9 mouse cellular contexts compared by ENCODE assay signal in genomic region chr7:81954208-81954846, GRCm38 (mm10). TPM values are rescaled to one million over a fixed set of nuclear protein-coding genes. Genes with fewer than 3 reads are reported as not detected.
DNase-seq lines count a peak whose midpoint lies in the region; TF ChIP-seq lines count a peak whose summit lies in the region.
"Had no signal": no experiment of that assay in that cellular context is flagged by ENCODE, and none has a peak within 500 bp of the region (broad histone marks: within the 10 kb centered on the region; RNA-seq: fewer than 3 reads in every experiment).

No protein-coding gene starts in this region.

- DNase-seq in cerebellum, postnatal 14 days = peak; percentile 33 to 44
- DNase-seq in cerebellum, postnatal 36 days = no peak
- peak; percentile 29 for DNase-seq in left cerebral cortex, adult 11 months (ENCODE audit: low spot score)
- DNase-seq in left cerebral cortex, adult 8-10 months (ENCODE audit: low spot score in 2 of 2) = no peak
- DNase-seq in MEL (ENCODE audit: low read depth, low spot score) = peak; percentile 6
- DNase-seq in kidney, postnatal 10 days = peak; percentile 29
- peak; percentile 14 for DNase-seq in retina, postnatal 7 days (ENCODE audit: low read depth, low spot score)
- DNase-seq in gastrocnemius, postnatal 14 days = no peak

- no peak overlapping the region for H3K27ac ChIP-seq in MEL (ENCODE audit: control insufficient read depth, low read depth, low read length)
- H3K27ac ChIP-seq: macrophage had no signal

- no peak for TF ChIP-seq POLR2A in MEL (IDR thresholded peaks at IDR 0.05; ENCODE audit: control insufficient read depth in 1 of 2, insufficient read depth in 1 of 2, low read depth in 1 of 2, low read length in 2 of 2, poor library complexity in 1 of 2)

- H3K36me3 ChIP-seq in MEL (ENCODE audit: control insufficient read depth in 1 of 2, insufficient read depth in 2 of 2, low read length in 2 of 2) = no peaks in the 10 kb centered on the region

- H3K4me1 ChIP-seq in MEL (ENCODE audit: control insufficient read depth in 1 of 2, insufficient read depth in 2 of 2, low read length in 2 of 2) = no peaks in the 10 kb centered on the region

- no peak overlapping the region for H3K4me3 ChIP-seq in MEL (ENCODE audit: control insufficient read depth in 1 of 2, insufficient read depth in 1 of 2, low read depth in 2 of 2, low read length in 2 of 2)

- no peaks in the 10 kb centered on the region for H3K9me3 ChIP-seq in MEL (replicated peaks; ENCODE audit: insufficient read depth, low read length)

- intact Hi-C loops in gastrocnemius, postnatal 14 days (cut with DNase I; ENCODE audit: low total_unique reads) = no loop called here

- H3K27me3 ChIP-seq in MEL (ENCODE audit: control insufficient read depth in 1 of 2, insufficient read depth in 2 of 2, low read length in 2 of 2) = no peaks in the 10 kb centered on the region; a peak in 1 of 4 replicates

- TF ChIP-seq RAD21 in MEL (IDR thresholded peaks at IDR 0.05; ENCODE audit: low read depth, low read length) = peak; percentile 15

- H3K9ac ChIP-seq in MEL (ENCODE audit: control insufficient read depth, low read depth, low read length, poor library complexity, severe bottlenecking) = no peak overlapping the region

- TF ChIP-seq CTCF in MEL (IDR thresholded peaks at IDR 0.05 in 2 of 3, conservative IDR thresholded peaks at IDR 0.05 in 1 of 3; ENCODE audit: control insufficient read depth in 1 of 3, insufficient read depth in 1 of 3, low read depth in 2 of 3, low read length in 3 of 3, poor library complexity in 1 of 3, severe bottlenecking in 1 of 3) = peak in 2 of 3 experiments; percentile 13 to 32; a peak in 3 of 6 replicates

- no peaks in the 10 kb centered on the region for H3K79me2 ChIP-seq in MEL (ENCODE audit: control insufficient read depth, insufficient read depth, low read length, poor library complexity)

- no peak for TF ChIP-seq EP300 in MEL (IDR thresholded peaks at IDR 0.05; ENCODE audit: low read depth in 1 of 2, low read length in 2 of 2)

TF ChIP-seq in MEL, 35 proteins besides CTCF, POLR2A, EP300 and RAD21:
- TF ChIP-seq ZNF384 (IDR thresholded peaks at IDR 0.05; ENCODE audit: low read depth, low read length) (no peak), HCFC1 (IDR thresholded peaks at IDR 0.05; ENCODE audit: low read depth, low read length) (no peak), POLR2AphosphoS5 (IDR thresholded peaks at IDR 0.05; ENCODE audit: borderline replicate concordance, low read depth, low read length) (no peak), NELFE (IDR thresholded peaks at IDR 0.05; ENCODE audit: low read depth, low read length) (no peak), E2F4 (IDR thresholded peaks at IDR 0.05; ENCODE audit: borderline replicate concordance, low read depth, low read length) (no peak), UBTF (IDR thresholded peaks at IDR 0.05; ENCODE audit: borderline replicate concordance, insufficient read depth, low read depth, low read length) (no peak), TBP (IDR thresholded peaks at IDR 0.05; ENCODE audit: low read depth, low read length) (no peak), ZC3H11A (IDR thresholded peaks at IDR 0.05; ENCODE audit: low read depth, low read length) (no peak), MXI1 (IDR thresholded peaks at IDR 0.05; ENCODE audit: low read depth, low read length) (no peak), TCF12 (IDR thresholded peaks at IDR 0.05; ENCODE audit: low read depth, low read length) (no peak), JUND (IDR thresholded peaks at IDR 0.05; ENCODE audit: low read depth, low read length) (no peak), KAT2A (conservative IDR thresholded peaks at IDR 0.05; ENCODE audit: low read depth, low read length) (no peak), MAZ (IDR thresholded peaks at IDR 0.05; ENCODE audit: low read depth, low read length) (no peak), BHLHE40 (IDR thresholded peaks at IDR 0.05; ENCODE audit: borderline replicate concordance, low read depth, low read length) (no peak), ZKSCAN1 (IDR thresholded peaks at IDR 0.05; ENCODE audit: low read depth, low read length) (no peak)

RNA-seq across cellular contexts. Expression of gene Hdgfl3, which starts 20.1 kb away (rescaled TPM):
- 10 to 100 TPM; 77.1 to 89.2 (median 82.9) TPM for total RNA-seq in left cerebral cortex, adult 8-10 months (2022)
- not detected in 2 replicates for total RNA-seq in MEL (2012; rRNA removed)
- polyA plus RNA-seq in MEL (2012; ENCODE audit: insufficient read depth in 1 of 2, insufficient read length in 2 of 2, low read depth in 1 of 2, low replicate concordance in 2 of 2, missing spikeins in 1 of 2) = under 1 TPM in 1 of 2 experiments, not detected in 1; 0.26 TPM
- total RNA-seq in gastrocnemius, postnatal 14 days (2021) = 1 to 10 TPM; 3.7 to 4.3 TPM

RNA-seq across cellular contexts. Expression of gene Bnc1, which starts 37.8 kb away (rescaled TPM):
- total RNA-seq in left cerebral cortex, adult 8-10 months (2022) = not detected
- total RNA-seq in MEL (2012; rRNA removed) = not detected in 2 replicates
- polyA plus RNA-seq in MEL (2012; ENCODE audit: insufficient read depth in 1 of 2, insufficient read length in 2 of 2, low read depth in 1 of 2, low replicate concordance in 2 of 2, missing spikeins in 1 of 2) = not detected
- total RNA-seq in gastrocnemius, postnatal 14 days (2021) = not detected
- polyA plus RNA-seq: macrophage had no signal

Comparison
In these comparisons a context has a peak if more than half of its experiments do, and no peak if none do; other contexts are left out.
1. DNase-seq: peak in cerebellum, postnatal 14 days (2 of 2), left cerebral cortex, adult 11 months (single experiment), MEL (single experiment), kidney, postnatal 10 days (single experiment) and retina, postnatal 7 days (single experiment); none in cerebellum, postnatal 36 days (0 of 2), left cerebral cortex, adult 8-10 months (0 of 2) and gastrocnemius, postnatal 14 days (single experiment).
2. RNA of gene Hdgfl3, which starts 20.1 kb away (total RNA-seq): 77.1 to 89.2 TPM in left cerebral cortex, adult 8-10 months; 3.7 to 4.3 TPM in gastrocnemius, postnatal 14 days and not detected in MEL; every median in the first group is over 10 times any median in the second.